Mouse (Mus musculus) forebrain, embryonic 11.5 days (tissue): Measurements from ENCODE around the gene Pigm. TPM values are rescaled to one million over a fixed set of nuclear protein-coding genes. Genes with fewer than 3 reads are reported as not detected.
A peak's percentile ranks its signal among the peaks of the same experiment; 100 is the strongest.

Experiments
- ATAC-seq: fragments of 200-750 bp; cut with Nextera tagmentation; replicated peaks from 2 replicates; pipeline ENCODE4 v1.8.0; 2017; ENCODE audit warnings: moderate TSS enrichment; ENCODE audit not compliant: low FRiP score
- DNase-seq: peaks from one replicate; pipeline ENCODE4 v3.0.0-alpha.2; 2017; ENCODE audit warnings: low spot score
- H3K27ac ChIP-seq: fragments of 300-500 bp; sonication (generic); 2 replicates; pipeline ENCODE4 v1.5.1; 2014; ENCODE audit warnings: low read depth, low read length
- H3K27me3 ChIP-seq: fragments of 300-500 bp; sonication (generic); 2 replicates; pipeline ENCODE4 v1.6.1; 2014; ENCODE audit warnings: mild to moderate bottlenecking, low read length, mixed read lengths; ENCODE audit not compliant: control insufficient read depth, insufficient read depth
- H3K36me3 ChIP-seq: fragments of 300-500 bp; sonication (generic); 2 replicates; pipeline ENCODE4 v1.6.1; 2014; ENCODE audit warnings: mild to moderate bottlenecking, low read length, moderate library complexity, mixed read lengths; ENCODE audit not compliant: control insufficient read depth, insufficient read depth
- H3K4me1 ChIP-seq: fragments of 300-500 bp; sonication (generic); replicated peaks from 2 replicates; pipeline ENCODE4 v1.6.1; 2014; ENCODE audit warnings: low read length, mixed read lengths; ENCODE audit not compliant: control insufficient read depth, insufficient read depth
- H3K4me2 ChIP-seq: fragments of 300-500 bp; sonication (generic); 2 replicates; pipeline ENCODE4 v1.6.1; 2014; ENCODE audit warnings: low read depth, mild to moderate bottlenecking, low read length, moderate library complexity, mixed read lengths; ENCODE audit not compliant: severe bottlenecking
- H3K4me3 ChIP-seq: fragments of 300-500 bp; sonication (generic); 2 replicates; pipeline ENCODE4 v1.5.1; 2014; ENCODE audit warnings: low read depth, low read length
- H3K9ac ChIP-seq: fragments of 300-500 bp; sonication (generic); 2 replicates; pipeline ENCODE4 v1.6.1; 2014; ENCODE audit warnings: low read length
- H3K9me3 ChIP-seq: fragments of 300-500 bp; sonication (generic); 2 replicates; pipeline ENCODE4 v1.6.1; 2016; ENCODE audit warnings: low read length, mixed read lengths; ENCODE audit not compliant: control insufficient read depth
- WGBS: fragments of 180-500 bp; shearing (Covaris S2); extraction: QIAGEN DNeasy Blood & Tissue Kit; methylation state at CpG from one replicate; pipeline ENCODE4 v1.1.7; 2014; 5-methylcytosine and 5-hydroxymethylcytosine counted together
- polyA plus RNA-seq: library from polyadenylated mRNA; unstranded; fragments of >200 nt; fragmentation: Nextera tagmentation; extraction: Ambion mirVana; gene quantifications from 2 replicates; pipeline ENCODE4 v1.2.1, GENCODE M21; 2014

Pigm gene
- polyA plus RNA-seq, 1 experiment from 2014 or later: 14.8 TPM

DNA sequence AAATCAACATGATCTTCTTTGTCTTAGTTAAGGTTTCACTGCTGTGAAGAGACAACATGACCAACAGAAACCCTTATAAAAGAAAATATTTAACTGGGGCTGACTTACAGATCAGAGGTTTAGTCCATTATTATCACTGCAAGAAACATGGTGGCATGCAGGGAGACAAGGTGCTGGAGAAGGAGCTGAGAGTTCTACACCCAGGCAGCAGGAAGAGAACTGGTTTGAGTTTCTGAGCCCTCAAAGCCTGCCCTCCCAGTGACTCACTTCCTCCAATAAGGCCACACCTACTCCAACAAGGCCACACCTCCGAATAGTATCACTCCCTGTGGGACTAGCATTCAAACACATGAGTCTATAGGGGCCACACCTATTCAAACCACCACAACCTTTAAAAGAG lies 14.4 kb downstream of the Pigm start:
- H3K27me3 ChIP-seq: no peaks in the 10 kb centered on the region
- H3K36me3 ChIP-seq: no peaks in the 10 kb centered on the region
- H3K27ac ChIP-seq: no peak overlapping the region
- no peak overlapping the region for H3K4me3 ChIP-seq
- H3K9ac ChIP-seq: no peak overlapping the region
- WGBS: 68% methylated on average over 1 of the region's 1 CpGs
- no peak for DNase-seq
- no peaks in the 10 kb centered on the region for H3K9me3 ChIP-seq
- H3K4me1 ChIP-seq: no peaks in the 10 kb centered on the region; the same call in 1 of the 2 replicates
- ATAC-seq: peak; percentile 9; the same call in 1 of the 2 replicates
- H3K4me2 ChIP-seq: no peak overlapping the region

DNA sequence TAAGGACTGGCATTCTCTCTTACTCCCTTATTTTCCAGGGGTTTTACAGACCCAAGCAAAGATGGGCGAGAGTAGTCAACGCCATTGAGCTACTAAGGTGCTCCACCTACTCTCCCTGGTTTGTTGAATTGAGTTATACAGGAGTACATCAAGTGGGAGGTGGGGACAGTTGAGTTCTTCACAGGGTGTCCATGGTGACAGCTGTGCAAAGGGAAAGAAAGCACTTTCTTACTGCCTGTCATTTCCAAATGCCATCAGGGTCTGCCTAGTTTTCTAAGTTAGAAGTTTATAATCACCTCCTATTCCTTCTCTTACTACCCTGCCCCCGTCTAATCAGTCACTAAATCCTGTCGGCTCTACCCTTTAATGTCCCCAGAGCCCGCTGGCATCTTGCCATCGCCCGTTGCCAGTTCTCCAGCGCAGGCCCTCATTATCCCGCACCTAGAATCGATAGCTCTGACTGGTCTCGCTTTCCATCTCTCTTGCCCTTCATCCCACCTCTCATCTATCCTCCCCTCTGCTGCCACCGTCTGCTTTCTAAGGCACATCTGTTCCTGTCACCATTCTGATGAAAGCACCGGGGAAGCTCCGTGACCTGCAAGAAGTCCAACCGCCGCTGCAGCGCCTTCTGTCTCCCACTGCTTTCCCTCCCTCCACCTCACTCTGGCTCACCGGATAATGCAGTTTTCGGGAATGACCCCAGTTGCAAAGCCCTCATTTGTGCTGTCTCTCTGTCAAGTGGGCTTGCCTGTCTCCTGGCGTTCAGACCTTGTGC lies 15.6 kb downstream of the Pigm start:
- H3K4me3 ChIP-seq: no peak overlapping the region
- peak overlapping the region; percentile 27; the same call in 1 of the 2 replicates for H3K4me2 ChIP-seq
- H3K9me3 ChIP-seq: no peaks in the 10 kb centered on the region
- peak overlapping the region; percentile 16; the same call in 1 of the 2 replicates for H3K9ac ChIP-seq
- no peaks in the 10 kb centered on the region for H3K36me3 ChIP-seq
- ATAC-seq (peak; percentile 69), DNase-seq (peak; percentile 67)
- H3K4me1 ChIP-seq: no peaks in the 10 kb centered on the region; the same call in 1 of the 2 replicates
- peak overlapping the region; percentile 62 for H3K27ac ChIP-seq
- 28% methylated on average over 20 of the region's 20 CpGs for WGBS
- H3K27me3 ChIP-seq: no peaks in the 10 kb centered on the region

DNA sequence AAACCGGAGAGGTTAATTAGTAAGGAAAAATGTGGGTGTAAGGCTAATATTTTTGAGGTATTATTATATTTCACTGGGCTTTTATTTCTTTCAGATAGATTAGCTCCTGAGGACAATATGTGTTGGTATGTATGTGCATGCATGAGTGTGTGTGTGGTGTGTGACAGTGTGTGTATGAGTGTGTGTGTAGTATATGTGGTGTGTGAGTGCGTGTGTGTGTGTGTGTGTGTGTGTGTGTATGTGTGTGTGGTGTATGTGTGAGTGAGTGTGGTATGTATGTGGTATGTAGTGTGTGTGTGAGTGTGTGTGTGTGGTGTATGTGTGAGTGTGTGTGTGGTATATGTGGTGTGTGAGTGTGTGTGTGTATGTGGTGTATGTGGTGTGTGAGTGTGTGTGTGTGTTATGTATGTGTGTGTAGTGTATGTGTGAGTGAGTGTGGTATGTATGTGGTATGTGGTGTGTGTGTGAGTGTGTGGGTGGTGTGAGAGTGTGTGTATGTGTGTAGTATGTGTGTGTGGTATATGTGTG lies 16.4 kb downstream of the Pigm start:
- Histone ChIP-seq H3K4me1 (no peaks in the 10 kb centered on the region; the same call in 1 of the 2 replicates), H3K9me3 (no peaks in the 10 kb centered on the region), H3K9ac (no peak overlapping the region), H3K4me2 (peak overlapping the region; percentile 27; the same call in 1 of the 2 replicates), H3K4me3 (no peak overlapping the region), H3K36me3 (no peaks in the 10 kb centered on the region), H3K27ac (peak overlapping the region; percentile 62), H3K27me3 (no peaks in the 10 kb centered on the region)
- WGBS: 84% methylated on average over 2 of the region's 2 CpGs
- DNase-seq: no peak
- 0 out of 2 replicates have a peak, but pooled peaks have one; percentile 31 for ATAC-seq

DNA sequence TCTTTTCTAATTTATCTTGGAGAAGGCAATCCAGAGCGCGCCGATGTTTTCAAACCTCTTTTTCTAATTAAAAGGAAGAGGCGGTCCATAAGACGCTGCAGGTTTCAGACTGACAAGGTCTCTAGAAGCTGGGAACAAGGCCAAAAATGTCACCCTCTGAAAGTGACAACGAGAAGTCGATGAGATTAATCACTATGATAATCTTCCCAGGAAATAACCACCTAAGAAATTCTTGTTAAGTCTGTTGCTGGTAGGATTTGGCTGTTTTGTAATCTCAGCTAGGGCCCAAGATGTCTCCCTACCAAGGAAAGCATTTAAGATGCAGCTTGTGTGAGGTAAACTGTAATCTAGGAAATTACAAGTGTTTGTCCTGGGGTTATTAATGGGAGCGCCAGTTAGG lies 17.4 kb downstream of the Pigm start:
- H3K4me2 ChIP-seq: no peak overlapping the region
- no peak overlapping the region for H3K4me3 ChIP-seq
- 70% methylated on average over 8 of the region's 8 CpGs for WGBS
- H3K36me3 ChIP-seq: no peaks in the 10 kb centered on the region
- no peak overlapping the region for H3K27ac ChIP-seq
- ATAC-seq: no peak
- no peaks in the 10 kb centered on the region for H3K9me3 ChIP-seq
- DNase-seq: no peak
- H3K9ac ChIP-seq: no peak overlapping the region
- H3K27me3 ChIP-seq: no peaks in the 10 kb centered on the region
- H3K4me1 ChIP-seq: no peaks in the 10 kb centered on the region; the same call in 1 of the 2 replicates

DNA sequence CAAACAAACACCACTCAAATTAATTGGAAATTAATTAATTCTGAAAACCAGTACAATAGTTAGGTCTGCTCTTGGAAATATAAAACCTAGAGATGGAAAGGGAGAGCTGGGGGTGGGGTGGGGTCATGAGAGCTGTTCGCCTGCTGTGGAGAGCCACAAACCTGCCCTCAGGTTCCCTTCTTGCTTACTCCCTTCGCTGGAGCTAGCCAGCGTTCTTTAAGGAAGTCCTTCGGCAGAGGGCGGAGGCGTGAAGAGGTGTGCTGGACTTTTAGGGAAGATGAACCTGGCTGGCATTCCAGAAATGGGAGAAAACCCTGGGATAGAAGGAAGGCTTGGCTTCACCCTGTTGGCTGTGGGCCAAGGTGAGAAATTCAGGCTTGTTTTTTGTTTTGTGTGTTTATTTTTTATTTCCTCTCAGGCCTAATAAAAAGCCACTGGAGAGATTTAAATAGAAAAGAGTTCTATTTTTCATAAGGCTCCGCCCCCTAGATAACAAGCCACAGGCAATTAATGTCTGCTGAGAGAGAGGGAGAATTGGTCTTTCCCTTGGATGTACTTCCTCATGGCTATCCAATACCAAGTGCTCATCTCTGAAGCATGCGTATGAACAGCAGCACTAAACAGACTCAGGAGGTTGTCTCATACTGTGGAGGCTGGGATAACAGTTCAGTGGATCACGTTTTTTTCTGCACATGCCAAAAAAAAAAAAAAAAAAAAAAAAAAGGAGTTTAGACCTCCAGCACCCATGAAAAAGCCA lies 20.8 kb downstream of the Pigm start:
- H3K4me2 ChIP-seq: no peak overlapping the region
- H3K4me3 ChIP-seq: no peak overlapping the region
- H3K27ac ChIP-seq: no peak overlapping the region
- no peaks in the 10 kb centered on the region for H3K9me3 ChIP-seq
- no peak overlapping the region for H3K9ac ChIP-seq
- 59% methylated on average over 9 of the region's 9 CpGs for WGBS
- H3K36me3 ChIP-seq: no peaks in the 10 kb centered on the region
- H3K4me1 ChIP-seq: no peaks in the 10 kb centered on the region; the same call in 1 of the 2 replicates
- H3K27me3 ChIP-seq: no peaks in the 10 kb centered on the region
- no peak for DNase-seq
- ATAC-seq: no peak

DNA sequence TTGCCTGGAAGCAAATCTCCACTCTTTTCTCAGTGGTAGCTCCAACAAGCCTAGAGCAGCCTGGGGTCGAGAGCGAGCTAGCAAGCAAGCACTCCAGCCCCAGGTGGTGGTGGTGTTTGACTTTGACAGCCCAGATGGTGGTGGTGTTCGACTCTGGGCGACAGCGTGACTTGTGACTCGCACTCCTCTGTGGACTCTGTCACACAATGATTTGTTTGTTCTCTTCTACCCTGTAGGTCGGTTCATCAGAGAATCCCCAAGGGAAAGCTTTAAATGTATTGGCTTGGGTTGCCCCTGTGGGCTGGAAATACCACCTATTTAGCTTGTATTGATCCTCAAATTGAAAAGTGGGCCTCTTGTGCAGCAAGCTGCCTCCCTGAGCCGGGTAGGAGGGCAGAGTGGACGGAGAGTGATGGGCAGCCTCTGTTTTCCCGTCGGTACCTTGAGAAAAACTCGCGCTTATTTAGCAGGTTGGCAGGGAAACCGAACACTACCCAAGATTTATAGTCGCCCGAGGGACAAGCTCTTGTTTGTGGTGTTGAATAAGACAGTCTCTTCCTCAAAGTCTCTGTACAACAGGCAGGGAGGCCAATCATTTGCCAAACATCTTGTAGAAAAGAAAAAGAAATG lies 29.8 kb downstream of the Pigm start:
- Histone ChIP-seq H3K4me3 (no peak overlapping the region), H3K36me3 (no peaks in the 10 kb centered on the region), H3K9me3 (no peaks in the 10 kb centered on the region), H3K9ac (no peak overlapping the region), H3K4me2 (no peak overlapping the region), H3K27me3 (no peaks in the 10 kb centered on the region), H3K27ac (no peak overlapping the region), H3K4me1 (no peaks in the 10 kb centered on the region)
- WGBS: 59% methylated on average over 16 of the region's 16 CpGs
- no peak for DNase-seq
- ATAC-seq: no peak

DNA sequence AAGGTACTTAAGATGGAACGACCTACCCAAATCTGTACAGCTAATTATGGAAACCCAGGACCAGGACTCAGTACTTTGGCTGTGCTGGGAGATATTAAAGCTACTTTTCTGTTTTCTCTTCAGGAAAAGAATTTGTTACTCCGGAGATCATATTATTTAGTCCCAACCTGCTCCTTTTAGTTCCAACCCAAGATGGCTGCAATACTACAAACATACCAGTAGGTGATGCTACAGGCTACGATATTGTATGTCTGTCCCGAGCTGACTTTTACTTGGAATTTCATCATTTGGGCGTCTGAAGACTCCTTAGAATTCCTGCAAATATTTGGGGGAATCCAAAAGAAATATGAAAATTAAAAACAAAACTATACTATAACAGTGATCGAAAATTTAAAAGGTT lies 32.6 kb downstream of the Pigm start:
- 9% methylated on average over 6 of the region's 6 CpGs for WGBS
- Histone ChIP-seq H3K4me2 (no peak overlapping the region), H3K9ac (no peak overlapping the region), H3K27ac (no peak overlapping the region), H3K27me3 (no peaks in the 10 kb centered on the region), H3K4me1 (no peaks in the 10 kb centered on the region), H3K36me3 (no peaks in the 10 kb centered on the region), H3K9me3 (no peaks in the 10 kb centered on the region), H3K4me3 (no peak overlapping the region)
- DNase-seq (no peak), ATAC-seq (no peak)

DNA sequence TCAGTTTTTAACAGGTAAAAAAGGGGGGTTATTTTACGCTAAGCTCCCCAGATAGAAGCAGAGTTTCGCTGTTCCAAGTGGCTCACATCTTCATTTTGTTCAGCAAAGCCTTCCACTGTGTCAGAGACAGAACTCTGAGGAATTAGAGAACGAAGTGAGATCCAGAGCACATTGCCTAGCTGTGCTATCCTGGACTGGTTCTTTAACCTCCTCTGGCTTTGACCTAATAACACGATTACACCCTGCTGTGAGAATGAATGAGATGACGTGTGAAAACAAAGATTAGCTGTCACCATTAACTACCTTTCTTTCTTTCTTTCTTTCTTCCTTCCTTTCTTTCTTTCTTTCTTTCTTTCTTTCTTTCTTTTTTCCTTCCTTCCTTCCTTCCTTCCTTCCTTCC lies 33.1 kb downstream of the Pigm start:
- no peak overlapping the region for H3K4me2 ChIP-seq
- no peak for ATAC-seq
- no peak overlapping the region for H3K27ac ChIP-seq
- no peaks in the 10 kb centered on the region for H3K9me3 ChIP-seq
- no peak for DNase-seq
- H3K9ac ChIP-seq: no peak overlapping the region
- H3K36me3 ChIP-seq: no peaks in the 10 kb centered on the region
- no peak overlapping the region for H3K4me3 ChIP-seq
- no peaks in the 10 kb centered on the region for H3K4me1 ChIP-seq
- no peaks in the 10 kb centered on the region for H3K27me3 ChIP-seq
- WGBS: 8% methylated on average over 5 of the region's 5 CpGs
